Mouse (Mus musculus) frontal cortex, postnatal 36 days (tissue): ENCODE measurements around the gene Plagl1.

Source experiments
- DNase-seq, 2 experiments: peaks; one replicate each; pipeline ENCODE4 v3.0.0; 2022; ENCODE audit warnings: low spot score in 2 of 2

Gene Plagl1

GRCm38 (mm10) chr10:13090596-13091424 lies 30.5 kb downstream of the Plagl1 start:
- DNase-seq, result peak; percentile 66 to 69

DNA sequence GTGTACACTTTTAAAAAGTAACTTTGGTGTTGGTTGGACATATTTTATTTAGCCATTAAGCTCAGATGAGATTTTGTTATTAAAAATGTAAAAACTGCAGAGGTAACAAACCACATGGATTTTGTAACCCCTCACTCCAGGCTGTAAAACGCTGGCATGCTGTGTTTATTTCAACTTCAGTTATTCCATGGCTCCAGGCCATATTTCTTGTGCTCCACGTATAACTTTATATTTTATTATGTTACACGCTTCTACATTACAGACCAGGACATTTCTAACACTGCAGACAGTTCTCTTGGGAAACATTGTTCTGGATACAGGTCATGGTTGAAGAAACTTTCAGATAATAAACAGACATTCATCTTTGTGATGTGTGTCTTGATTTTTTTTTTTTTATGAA lies 32.7 kb downstream of the Plagl1 start:
- DNase-seq, result no peak

GRCm38 (mm10) chr10:13098895-13099294 lies 38.6 kb downstream of the Plagl1 start:
- DNase-seq, result no peak

GRCm38 (mm10) chr10:13100061-13100648 lies 39.9 kb downstream of the Plagl1 start:
- DNase-seq, result no peak

- DNase-seq, result no peak
These were observed 42.1 kb downstream of the Plagl1 start for GRCm38 (mm10) chr10:13102360-13102759.

GRCm38 (mm10) chr10:13103838-13104237 lies 43.5 kb downstream of the Plagl1 start:
- DNase-seq, result no peak

GRCm38 (mm10) chr10:13106909-13107624 lies 46.8 kb downstream of the Plagl1 start:
- no peak for DNase-seq

GRCm38 (mm10) chr10:13108021-13108548 lies 47.8 kb downstream of the Plagl1 start:
- DNase-seq, result no peak

DNA sequence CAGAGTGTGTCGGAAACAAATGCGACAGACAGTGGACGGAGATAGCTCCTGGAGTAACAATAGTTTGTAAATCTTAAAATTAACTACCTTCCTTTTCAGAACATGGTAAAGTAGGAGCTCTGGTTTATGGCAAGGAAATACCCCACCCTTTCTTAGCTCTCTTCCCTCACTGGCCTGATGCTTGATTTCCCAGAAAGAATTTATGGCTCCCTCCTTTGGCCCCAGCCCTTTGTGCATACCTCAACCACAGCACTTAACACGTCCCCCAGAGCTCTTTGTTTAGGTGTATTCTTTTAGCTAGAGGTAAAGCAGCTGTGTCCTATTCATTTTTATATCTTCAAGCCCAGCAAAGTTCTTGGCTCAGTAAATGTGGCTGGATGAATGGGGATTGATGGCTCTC lies 48.5 kb downstream of the Plagl1 start:
- no peak for DNase-seq

GRCm38 (mm10) chr10:13109781-13110180 lies 49.5 kb downstream of the Plagl1 start:
- DNase-seq, result no peak

- DNase-seq, result no peak
These were observed 52.5 kb downstream of the Plagl1 start for GRCm38 (mm10) chr10:13112849-13113248.

- no peak for DNase-seq
These were observed 53.3 kb downstream of the Plagl1 start for GRCm38 (mm10) chr10:13113641-13114040.

DNA sequence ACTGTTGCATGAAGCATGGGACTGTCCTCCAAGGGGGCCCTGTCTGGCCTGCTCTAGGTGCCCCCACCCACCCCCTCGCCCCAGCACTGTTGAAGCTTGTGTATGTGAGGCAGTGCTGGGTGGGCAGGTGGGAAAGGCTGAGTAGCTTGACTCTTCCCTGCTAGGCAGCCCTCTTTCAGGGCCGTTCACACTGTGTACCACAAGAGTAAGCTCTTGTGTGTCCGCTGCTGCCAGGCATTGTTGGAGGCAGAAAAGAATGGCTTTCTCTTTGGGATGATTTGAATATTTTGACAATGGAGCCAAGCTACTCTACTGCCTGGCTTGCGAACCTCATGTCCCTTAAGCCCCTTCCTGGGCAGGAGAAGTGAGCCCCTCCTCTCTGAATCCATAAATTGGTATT lies 54.7 kb downstream of the Plagl1 start:
- DNase-seq, result no peak

DNA sequence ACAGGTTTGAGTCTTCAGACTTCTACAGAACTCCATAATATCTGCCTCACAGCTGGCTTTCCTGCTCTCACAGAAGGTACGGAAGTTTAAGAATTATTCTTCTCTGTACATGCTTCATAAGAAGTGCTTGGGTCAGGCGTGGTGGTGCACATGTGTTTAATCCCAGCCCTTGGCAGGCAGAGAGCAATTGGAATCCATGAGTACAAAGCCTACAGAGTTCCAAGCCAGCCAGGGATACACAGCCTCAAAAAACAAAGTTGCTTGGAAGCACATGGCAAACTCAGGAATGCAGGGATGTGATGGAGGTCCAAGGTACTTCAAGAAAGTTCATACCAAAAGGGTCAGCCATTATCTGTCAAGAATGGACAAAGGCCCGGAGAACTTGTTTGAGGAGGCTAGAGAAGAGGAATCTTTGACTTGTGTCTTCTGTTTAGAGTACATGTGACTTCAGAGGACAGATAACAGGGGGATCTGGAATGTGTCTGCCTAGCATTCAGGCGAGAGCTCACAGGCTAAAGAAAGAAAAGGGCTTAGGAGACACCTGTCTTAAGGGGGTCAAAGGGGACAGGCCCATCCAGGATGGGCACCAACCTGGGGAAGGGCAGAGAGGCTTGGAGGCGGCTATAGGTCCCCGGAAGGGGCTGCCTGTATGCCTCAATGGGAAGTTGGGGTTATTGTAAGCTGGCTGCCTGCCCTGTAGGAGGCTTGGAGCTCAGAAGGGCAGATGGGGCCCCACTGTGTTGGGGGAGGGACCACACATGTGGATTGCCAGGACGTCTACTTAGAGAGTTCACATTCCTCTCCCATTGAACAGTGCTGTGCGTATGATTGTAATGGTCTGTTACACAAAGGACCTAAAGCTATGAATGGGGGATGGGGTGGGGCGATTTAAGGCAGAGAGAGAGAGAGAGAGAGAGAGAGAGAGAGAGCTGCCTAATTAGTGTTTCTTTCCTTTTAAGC lies 56.7 kb downstream of the Plagl1 start:
- DNase-seq, result no peak

DNA sequence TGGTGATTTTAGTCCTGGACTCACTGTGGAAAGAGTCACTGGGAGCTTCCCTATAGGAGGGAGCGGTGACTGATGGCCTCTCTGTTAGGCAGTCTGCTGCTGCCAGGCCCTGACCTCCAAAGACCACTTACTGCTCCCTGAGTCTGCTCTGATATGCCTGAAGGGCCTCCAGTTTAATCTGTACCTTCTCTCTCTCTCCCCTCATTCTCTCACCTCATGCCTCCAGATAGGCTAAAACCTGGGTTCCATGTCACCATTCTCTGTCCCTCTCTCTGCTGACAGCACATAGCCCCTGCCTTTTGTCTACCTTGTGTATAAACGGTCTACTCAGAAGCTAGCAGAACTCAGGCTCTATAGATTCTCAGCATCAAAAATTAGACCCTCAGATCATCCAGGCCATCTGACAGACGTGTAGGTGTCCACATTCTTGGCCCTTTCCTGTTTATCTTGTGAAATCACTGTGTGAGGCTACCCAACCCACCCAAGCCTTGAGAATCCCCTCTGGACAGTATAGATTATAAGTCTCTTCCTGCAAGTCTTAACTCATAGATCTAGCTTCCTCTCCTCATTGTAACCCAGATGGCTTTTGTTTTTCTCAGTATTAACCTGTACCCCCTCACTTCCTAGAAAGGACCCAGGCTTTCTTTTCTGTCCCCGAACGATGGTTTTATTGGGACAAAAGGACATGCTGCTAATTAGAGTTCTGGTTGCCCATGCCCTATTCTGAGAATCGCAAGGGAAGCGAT lies 57.9 kb downstream of the Plagl1 start:
- no peak for DNase-seq

GRCm38 (mm10) chr10:13118770-13119102 lies 58.4 kb downstream of the Plagl1 start:
- DNase-seq, result no peak

DNA sequence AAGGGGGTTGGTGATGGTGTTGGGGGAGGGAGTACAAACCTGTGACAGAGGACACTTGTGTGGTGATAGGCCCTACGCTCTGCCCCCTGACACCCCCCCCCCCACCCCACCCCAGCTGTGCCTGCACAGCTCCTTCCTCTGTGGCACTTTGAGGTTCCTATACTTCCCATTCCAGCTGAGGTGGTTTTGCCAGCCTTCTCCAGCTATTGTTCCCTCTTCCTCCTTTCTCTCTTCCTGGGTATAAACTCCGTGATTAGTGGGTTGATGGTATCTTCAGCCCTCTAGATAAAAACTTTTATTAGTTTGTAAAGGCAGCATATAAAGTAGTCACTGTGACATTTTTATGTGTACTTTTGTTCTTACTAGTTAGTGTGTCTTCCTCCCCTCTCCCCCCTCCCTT lies 59.0 kb downstream of the Plagl1 start:
- DNase-seq, result no peak

DNA sequence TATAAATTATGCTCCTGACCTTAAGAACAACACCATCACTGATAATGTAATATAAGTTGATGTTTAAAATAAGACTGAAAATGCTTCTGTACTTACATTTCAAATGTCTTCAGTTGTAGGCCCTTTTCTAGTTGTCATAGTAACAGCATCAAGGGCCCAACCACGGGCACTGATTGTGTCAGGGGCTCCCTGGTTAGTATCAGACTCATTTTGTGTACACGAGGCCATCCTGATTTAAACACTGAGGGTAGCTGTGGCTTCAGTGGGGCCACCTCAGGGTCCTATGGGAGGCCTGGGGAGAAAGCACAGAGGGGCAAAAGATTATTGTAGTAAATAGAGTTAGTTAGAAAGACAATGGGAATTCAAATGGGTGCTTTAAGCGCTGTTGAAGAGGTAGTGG lies 65.5 kb downstream of the Plagl1 start:
- DNase-seq, result no peak

DNA sequence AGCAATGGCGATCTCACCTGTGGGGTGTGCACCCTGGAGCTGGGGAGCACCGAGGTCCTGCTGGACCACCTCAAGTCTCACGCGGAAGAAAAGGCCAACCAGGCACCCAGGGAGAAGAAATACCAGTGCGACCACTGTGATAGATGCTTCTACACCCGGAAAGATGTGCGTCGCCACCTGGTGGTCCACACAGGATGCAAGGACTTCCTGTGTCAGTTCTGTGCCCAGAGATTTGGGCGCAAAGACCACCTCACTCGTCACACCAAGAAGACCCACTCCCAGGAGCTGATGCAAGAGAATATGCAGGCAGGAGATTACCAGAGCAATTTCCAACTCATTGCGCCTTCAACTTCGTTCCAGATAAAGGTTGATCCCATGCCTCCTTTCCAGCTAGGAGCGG lies 67.0 kb downstream of the Plagl1 start:
- DNase-seq, result no peak

GRCm38 (mm10) chr10:13127946-13128345 lies 67.6 kb downstream of the Plagl1 start:
- DNase-seq, result no peak

DNA sequence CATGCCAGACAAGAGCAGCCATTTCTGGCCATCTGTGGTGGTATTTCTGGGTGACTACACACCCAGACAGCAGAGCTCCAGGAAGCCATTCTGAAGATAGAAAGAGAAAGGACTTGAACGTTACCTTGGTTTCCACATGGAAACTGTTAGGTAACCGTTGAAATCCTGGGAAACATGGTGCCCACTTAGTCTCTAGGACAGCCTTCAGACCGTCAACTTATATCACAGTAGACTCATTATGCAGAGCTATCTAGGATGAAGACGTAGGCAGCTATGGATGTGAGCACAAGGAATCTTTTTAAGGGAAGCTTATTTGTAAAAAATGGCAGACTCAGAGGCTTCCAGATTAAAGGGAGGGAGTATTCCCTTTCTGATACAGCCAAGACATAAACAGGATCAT lies 73.5 kb downstream of the Plagl1 start:
- DNase-seq, result peak in 1 of 2 experiments; percentile 13
